Mouse (Mus musculus): ENCODE data around the gene Hoxd11. TPM values are rescaled to one million over a fixed set of nuclear protein-coding genes. Genes with fewer than 3 reads are reported as not detected.

Gene Hoxd11
- polyA plus RNA-seq, 1 experiment from 2014 or later: 2.1 TPM

DNA sequence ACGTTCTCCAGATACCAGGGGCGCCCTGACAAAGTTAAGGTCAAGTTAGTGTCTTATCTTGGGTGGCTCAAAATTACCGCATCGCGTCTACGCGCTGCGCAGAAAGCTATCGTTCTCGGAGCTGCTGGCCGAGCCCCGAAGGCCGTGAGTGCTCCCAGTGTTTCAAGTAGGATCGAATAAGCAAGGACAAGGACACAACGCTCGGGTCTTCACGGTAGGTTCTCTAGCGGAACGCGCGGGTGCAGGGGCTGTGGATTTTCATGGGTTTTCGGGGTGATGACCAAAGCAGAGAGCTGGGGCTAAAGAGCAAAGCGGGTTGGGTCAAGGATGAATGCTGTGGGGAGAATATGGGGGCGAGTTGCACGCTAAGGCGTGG, 227 bp downstream of the Hoxd11 start:
- Histone ChIP-seq H3K4me1 (peaks cover 38% of the 10 kb centered on the region), H3K4me3 (peak overlapping the region; percentile 38; the same call in 1 of the 2 replicates), H3K36me3 (no peaks in the 10 kb centered on the region), H3K9me3 (no peaks in the 10 kb centered on the region), H3K27ac (no peak overlapping the region), H3K27me3 (ENCODE audit: insufficient read depth, poor library complexity, severe bottlenecking) (peaks cover 100% of the 10 kb centered on the region)
- no peak for DNase-seq (ENCODE audit: low spot score)
- under 1% methylated on average over 26 of the region's 26 CpGs for WGBS

DNA sequence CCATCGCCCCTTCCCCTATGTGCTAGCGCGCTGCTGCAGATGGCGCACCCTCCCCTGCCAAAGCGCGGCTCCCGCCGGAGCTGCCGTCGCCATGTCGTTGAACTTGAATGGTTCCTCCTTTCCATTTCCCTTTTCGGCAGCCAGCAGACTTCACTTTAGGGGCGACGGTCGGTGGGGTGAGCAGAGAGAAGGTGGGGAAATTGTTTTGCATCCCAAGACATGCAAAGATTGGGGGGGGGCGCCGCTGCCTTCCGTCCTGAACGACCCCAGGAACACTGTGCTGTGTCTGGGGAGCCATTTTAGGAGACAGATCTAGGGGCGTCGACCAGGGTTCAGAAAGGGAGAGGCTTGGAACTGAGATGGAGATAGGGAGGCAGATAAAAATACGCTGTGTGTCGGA, 623 bp downstream of the Hoxd11 start:
- under 1% methylated on average over 23 of the region's 23 CpGs for WGBS
- Histone ChIP-seq H3K27ac (no peak overlapping the region), H3K36me3 (no peaks in the 10 kb centered on the region), H3K27me3 (ENCODE audit: insufficient read depth, poor library complexity, severe bottlenecking) (peaks cover 100% of the 10 kb centered on the region), H3K4me1 (peaks cover 35% of the 10 kb centered on the region), H3K9me3 (no peaks in the 10 kb centered on the region), H3K4me3 (peak overlapping the region; percentile 38; the same call in 1 of the 2 replicates)
- no peak for DNase-seq (ENCODE audit: low spot score)

DNA sequence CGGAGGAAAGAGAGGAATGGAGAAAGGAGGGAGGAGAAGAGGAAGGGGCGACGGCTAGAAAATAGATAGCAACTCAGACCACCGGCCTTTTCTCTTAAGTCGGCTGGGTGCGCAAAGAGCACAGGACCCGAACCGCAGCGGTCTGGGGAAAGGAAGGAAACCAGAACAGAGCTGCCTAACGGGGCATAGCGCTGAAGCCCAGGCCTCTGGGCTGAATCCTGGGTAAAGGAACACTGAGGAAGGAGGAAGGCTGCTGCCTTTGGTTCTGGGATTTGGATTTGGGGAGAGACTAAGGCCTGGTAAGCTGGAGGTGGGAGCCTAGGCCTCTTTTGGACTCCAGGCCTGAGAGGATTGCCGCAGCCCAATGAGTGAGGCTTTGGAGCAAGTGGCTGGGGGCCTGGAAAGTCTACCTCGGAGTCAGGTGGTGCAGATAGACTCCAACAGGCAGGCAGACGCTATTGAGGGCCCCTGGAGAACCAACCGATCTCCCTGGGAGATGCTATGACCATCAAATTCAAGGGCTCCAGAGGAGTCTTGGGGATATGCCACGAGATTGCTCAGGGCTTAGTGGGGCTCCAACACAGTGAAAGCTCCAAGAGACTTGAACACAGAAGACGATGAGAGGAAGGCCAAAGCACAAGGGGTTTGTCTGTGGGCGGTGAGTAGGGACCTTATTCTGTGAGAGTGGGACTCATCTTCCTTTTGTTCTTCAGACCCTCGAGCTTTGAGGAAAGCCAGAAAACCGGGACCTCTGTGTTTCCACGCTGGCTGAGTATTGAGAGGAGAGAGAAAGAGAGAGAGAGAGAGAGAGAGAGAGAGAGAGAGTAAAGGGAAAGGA, 1.4 kb downstream of the Hoxd11 start:
- H3K4me3 ChIP-seq: no peak overlapping the region
- H3K9me3 ChIP-seq: no peaks in the 10 kb centered on the region
- no peak overlapping the region for H3K27ac ChIP-seq
- H3K27me3 ChIP-seq (ENCODE audit: insufficient read depth, poor library complexity, severe bottlenecking): peaks cover 100% of the 10 kb centered on the region
- no peak for DNase-seq (ENCODE audit: low spot score)
- H3K4me1 ChIP-seq: peaks cover 28% of the 10 kb centered on the region
- no peaks in the 10 kb centered on the region for H3K36me3 ChIP-seq
- 1% methylated on average over 21 of the region's 21 CpGs for WGBS

DNA sequence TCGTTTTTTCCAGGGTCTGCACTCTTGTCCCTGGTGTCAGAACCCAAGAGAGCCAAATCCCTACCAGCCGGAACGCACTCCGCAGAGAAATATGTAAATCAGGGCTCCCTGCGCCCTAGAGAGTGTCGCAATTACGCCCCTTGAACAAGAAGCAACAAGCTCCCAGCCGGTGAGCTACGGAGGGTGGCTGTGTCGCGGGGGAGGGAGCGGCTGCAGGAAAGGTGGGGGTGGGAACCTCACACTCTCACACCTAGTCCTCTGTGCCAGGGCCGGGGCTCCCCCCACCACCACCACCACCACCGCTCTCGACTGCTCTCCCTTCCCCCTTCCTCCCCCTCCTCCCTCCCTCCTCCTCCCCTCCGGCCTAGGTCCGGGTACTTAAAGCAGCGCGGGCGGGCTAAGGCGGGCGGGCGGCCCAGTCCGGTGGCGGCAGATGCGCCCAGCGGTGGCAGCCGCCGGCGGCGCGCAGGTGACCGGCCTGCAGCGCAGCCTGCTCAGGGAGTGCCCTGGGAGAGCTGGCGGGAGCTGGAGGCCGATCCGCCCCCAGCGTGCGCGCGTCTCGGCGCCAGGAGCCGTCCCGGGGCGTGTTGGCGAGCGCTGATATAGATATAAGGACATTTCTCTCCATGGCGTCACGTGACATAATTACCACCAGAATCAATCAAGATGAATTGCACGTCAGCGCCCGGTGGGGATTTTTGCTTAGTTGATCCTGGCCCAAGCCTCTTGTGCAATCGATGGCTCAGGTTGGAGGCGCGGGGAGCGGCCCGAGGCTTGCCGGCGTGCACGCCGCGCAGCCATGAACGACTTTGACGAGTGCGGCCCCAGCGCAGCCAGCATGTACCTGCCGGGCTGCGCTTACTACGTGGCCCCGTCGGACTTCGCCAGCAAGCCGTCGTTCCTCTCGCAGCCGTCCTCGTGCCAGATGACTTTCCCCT, 2.5 kb downstream of the Hoxd11 start:
- Histone ChIP-seq H3K9me3 (no peaks in the 10 kb centered on the region), H3K27me3 (ENCODE audit: insufficient read depth, poor library complexity, severe bottlenecking) (peaks cover 100% of the 10 kb centered on the region), H3K36me3 (no peaks in the 10 kb centered on the region), H3K27ac (no peak overlapping the region), H3K4me3 (peak overlapping the region; percentile 45), H3K4me1 (peaks cover 27% of the 10 kb centered on the region)
- no peak for DNase-seq (ENCODE audit: low spot score)
- under 1% methylated on average over 77 of the region's 78 CpGs for WGBS

DNA sequence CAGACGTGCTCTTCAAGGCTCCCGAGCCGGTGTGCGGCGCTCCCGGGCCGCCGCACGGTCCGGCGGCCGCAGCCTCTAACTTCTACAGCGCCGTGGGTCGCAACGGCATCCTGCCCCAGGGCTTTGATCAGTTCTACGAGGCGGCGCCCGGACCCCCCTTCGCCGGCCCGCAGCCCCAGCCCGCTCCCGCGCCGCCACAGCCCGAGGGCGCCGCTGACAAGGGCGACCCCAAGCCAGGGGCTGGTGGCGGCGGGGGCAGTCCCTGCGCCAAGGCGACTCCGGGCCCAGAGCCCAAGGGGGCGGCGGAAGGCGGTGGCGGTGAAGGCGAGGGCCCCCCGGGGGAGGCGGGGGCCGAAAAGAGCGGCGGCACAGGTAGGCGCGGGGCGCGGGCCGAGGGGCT, 3.4 kb downstream of the Hoxd11 start:
- H3K9me3 ChIP-seq: no peaks in the 10 kb centered on the region
- WGBS: 1% methylated on average over 41 of the region's 51 CpGs
- no peak for DNase-seq (ENCODE audit: low spot score)
- peaks cover 100% of the 10 kb centered on the region for H3K27me3 ChIP-seq (ENCODE audit: insufficient read depth, poor library complexity, severe bottlenecking)
- no peak overlapping the region for H3K27ac ChIP-seq
- peak overlapping the region; percentile 45 for H3K4me3 ChIP-seq
- H3K4me1 ChIP-seq: peaks cover 32% of the 10 kb centered on the region
- no peaks in the 10 kb centered on the region for H3K36me3 ChIP-seq

DNA sequence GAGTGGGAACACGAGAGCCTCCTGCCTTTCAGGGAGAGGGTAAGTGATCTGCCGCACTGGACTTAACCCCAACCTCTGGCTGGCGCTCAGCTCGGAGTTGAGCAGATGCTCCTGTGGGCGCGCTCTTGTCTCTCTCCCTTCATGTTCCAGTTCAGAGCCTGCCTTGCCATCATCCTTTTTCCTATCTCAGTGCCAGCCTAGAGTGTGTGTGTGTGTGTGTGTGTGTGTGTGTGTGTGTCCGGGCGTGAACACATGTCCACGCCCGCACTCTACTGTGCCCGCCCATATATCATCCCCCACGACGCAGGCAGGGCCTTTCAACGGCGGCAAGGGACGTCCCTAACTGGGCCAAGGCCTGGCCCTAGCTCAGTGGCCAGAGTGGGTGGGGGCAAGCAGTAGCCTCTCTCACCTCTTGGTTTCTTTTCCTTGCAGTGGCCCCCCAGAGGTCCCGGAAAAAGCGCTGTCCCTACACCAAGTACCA, 4.2 kb downstream of the Hoxd11 start:
- Histone ChIP-seq H3K4me3 (0 out of 2 replicates have a peak overlapping the region, but pooled peaks have one; percentile 8), H3K4me1 (peaks cover 32% of the 10 kb centered on the region), H3K27me3 (ENCODE audit: insufficient read depth, poor library complexity, severe bottlenecking) (peaks cover 100% of the 10 kb centered on the region), H3K27ac (no peak overlapping the region), H3K9me3 (no peaks in the 10 kb centered on the region), H3K36me3 (no peaks in the 10 kb centered on the region)
- DNase-seq (ENCODE audit: low spot score): no peak
- WGBS: under 1% methylated on average over 18 of the region's 18 CpGs

DNA sequence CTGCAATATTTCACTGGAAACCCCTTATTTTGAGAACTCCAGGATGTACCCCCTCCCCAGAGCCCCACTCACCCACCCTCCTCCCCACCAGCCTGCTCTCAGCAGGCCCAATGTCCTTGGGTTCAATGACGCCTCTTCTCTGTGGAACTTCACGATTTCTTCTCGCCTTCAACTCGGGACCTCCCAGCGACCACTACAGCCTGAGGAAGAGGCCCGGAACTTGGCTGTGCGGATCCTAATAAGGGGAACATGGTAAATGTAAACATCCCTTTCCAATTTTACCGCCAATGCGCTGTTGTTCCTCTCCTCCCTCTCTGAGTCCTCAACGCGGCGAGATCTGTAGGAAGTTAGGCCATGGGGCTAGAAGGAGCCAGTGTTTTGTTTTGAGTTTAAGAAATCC, 4.7 kb downstream of the Hoxd11 start:
- H3K4me3 ChIP-seq: no peak overlapping the region
- WGBS: 1% methylated on average over 12 of the region's 12 CpGs
- H3K36me3 ChIP-seq: no peaks in the 10 kb centered on the region
- peaks cover 100% of the 10 kb centered on the region for H3K27me3 ChIP-seq (ENCODE audit: insufficient read depth, poor library complexity, severe bottlenecking)
- no peak for DNase-seq (ENCODE audit: low spot score)
- H3K9me3 ChIP-seq: no peaks in the 10 kb centered on the region
- peaks cover 32% of the 10 kb centered on the region for H3K4me1 ChIP-seq
- no peak overlapping the region for H3K27ac ChIP-seq

DNA sequence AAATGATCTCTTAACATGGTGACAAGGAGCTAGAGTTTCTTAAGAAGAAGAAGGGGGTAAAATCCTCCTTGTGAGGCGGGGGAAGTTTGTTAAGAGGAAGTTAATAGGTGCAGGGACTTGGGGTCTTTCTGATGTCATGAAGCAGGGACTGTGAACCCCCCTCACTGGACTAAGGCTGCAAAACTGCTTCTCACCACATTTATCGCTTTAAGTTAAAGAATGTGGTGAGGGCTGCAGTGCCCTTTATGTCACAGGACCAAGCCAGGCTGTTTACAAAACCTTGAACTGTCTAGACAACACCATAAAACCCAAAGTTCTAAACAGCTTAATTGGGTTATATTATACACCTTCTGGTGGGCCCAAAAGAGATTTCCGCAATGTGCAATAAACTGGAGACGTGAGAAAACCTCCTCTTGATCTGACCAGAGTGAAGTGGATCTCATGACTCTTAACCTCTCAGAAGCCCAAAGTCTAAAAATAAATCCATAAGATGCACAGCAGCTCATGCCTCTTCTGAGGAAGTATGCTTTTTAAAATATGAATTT, 5.8 kb downstream of the Hoxd11 start:
- WGBS: 10% methylated on average over 4 of the region's 4 CpGs
- Histone ChIP-seq H3K27ac (no peak overlapping the region), H3K4me3 (no peak overlapping the region)

DNA sequence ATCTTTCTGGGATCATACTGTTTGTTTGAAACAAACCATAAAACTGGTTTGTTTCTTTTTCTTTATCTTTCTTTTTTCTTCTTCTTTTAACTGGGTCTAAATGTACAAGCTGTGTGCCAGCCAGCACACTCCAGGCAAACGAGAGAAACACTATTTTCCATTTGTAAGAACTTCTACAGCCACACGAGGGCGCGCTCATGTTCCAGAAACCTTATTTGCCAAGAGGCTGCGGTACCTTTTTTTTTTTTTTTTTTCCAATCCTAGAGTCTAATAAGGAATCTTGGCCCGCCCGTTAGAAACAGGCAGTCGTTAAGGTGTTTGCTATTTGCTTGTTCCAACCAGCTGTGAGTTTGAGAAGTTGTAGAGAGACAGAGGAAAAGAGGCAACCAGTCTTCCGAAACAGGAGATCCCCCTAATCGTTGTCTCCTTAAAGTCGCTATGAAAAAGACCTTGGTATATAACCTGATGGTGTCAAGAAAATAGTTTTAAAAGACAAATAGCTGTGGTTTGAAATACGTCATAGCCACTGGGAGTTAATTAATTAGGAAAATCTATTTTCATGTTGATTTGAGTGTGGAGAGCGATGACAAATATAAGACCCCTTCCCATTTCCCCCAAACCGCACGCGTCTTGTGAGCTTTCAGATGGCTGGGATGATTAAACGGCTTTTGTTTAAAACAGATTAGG, 7.1 kb downstream of the Hoxd11 start:
- Histone ChIP-seq H3K36me3 (no peaks in the 10 kb centered on the region), H3K4me1 (peaks cover 26% of the 10 kb centered on the region), H3K4me3 (no peak overlapping the region), H3K9me3 (no peaks in the 10 kb centered on the region), H3K27me3 (ENCODE audit: insufficient read depth, poor library complexity, severe bottlenecking) (peaks cover 98% of the 10 kb centered on the region), H3K27ac (no peak overlapping the region)
- 4% methylated on average over 17 of the region's 17 CpGs for WGBS
- DNase-seq (ENCODE audit: low spot score): peak; percentile 76

More for the DNA sequence above, 5.8 kb downstream of the Hoxd11 start:
- no peaks in the 10 kb centered on the region for H3K9me3 ChIP-seq
- DNase-seq (ENCODE audit: low spot score): peak; percentile 51
- peaks cover 25% of the 10 kb centered on the region for H3K4me1 ChIP-seq
- H3K36me3 ChIP-seq: no peaks in the 10 kb centered on the region
- H3K27me3 ChIP-seq (ENCODE audit: insufficient read depth, poor library complexity, severe bottlenecking): peaks cover 100% of the 10 kb centered on the region

DNA sequence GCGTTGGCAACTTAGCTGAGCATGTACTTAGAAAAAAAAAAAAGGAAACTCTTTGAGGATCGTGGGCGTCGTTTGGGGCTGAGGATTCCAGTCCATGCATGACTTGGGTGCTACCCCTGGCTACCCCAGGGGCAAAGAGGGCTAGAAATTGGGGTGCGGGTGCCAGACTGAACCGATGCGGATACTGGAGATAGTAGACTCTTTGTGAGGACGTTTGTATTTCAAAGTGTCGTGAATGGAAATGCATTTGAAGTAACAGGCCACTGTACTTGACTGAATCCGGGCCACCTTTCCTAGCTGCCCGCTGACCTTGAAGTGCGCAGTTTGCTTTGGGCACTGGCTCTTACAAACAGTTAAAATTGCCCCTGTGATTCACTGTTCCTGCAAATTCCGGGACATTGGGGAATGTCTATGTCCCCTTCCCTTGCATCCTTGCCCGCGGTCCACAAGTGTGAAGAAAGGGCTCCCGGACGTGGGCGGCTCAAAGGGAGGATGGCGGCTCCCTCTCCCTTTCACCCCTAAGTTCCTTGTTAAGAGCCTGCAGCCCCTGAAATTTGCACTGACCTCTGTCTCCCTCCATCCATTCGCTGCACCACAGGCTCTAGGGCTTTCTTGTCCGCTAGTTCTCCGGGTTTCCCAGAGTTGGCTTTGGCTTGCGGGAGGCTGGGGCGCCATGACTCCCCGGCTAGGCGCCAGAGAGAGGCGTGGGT, 7.8 kb downstream of the Hoxd11 start:
- Histone ChIP-seq H3K36me3 (no peaks in the 10 kb centered on the region), H3K4me1 (peaks cover 23% of the 10 kb centered on the region; the same call in 1 of the 2 replicates), H3K27me3 (ENCODE audit: insufficient read depth, poor library complexity, severe bottlenecking) (peaks cover 98% of the 10 kb centered on the region), H3K27ac (no peak overlapping the region), H3K9me3 (no peaks in the 10 kb centered on the region), H3K4me3 (0 out of 2 replicates have a peak overlapping the region, but pooled peaks have one; percentile 3)
- DNase-seq (ENCODE audit: low spot score): peak; percentile 71
- under 1% methylated on average over 27 of the region's 27 CpGs for WGBS

DNA sequence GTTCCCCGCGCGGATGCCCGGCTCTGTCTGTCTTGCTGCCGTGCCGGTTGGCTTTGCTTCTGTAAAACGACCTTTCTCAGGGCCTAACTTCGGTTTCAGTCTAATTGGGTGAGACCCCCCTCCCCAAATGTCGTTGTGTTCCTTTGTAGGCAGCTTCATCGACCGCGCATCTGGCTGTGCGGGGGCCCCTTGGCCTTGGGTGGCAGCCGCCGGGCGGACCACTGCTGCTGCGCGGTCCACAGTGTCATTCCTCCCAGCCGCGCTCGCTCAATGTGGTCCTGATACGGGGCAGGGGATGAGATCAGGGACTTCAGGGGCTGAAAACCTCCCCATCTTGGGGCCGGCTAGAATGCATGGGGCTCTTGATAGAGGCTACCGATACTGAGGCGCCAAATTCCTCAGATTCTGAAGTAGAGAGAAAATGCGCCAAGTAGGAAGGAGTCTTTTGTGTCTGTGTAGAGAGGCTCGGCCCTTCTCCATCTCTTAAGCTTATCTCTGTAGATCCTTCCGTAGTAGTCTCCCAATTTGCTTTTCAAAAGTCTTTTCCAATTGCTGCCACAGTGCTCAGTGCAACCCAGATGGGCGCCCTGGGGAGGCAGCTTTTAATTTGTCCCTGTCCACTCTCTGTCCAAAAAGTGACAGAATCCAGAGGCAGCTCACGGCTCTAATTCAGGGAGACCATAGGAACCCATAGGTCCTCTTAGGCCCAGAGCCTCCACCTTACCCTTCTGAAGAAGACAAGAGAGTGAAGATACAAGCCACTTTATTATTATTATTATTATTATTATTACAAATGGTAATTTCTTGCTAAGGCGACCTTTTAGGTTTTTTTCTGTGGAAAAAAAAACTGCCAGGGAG, 8.6 kb downstream of the Hoxd11 start:
- no peak for DNase-seq (ENCODE audit: low spot score)
- H3K27ac ChIP-seq: no peak overlapping the region; the same call in 1 of the 2 replicates
- peaks cover 98% of the 10 kb centered on the region for H3K27me3 ChIP-seq (ENCODE audit: insufficient read depth, poor library complexity, severe bottlenecking)
- WGBS: under 1% methylated on average over 31 of the region's 31 CpGs
- H3K4me3 ChIP-seq: 0 out of 2 replicates have a peak overlapping the region, but pooled peaks have one; percentile 3
- peaks cover 16% of the 10 kb centered on the region; the same call in 1 of the 2 replicates for H3K4me1 ChIP-seq
- no peaks in the 10 kb centered on the region for H3K9me3 ChIP-seq
- H3K36me3 ChIP-seq: no peaks in the 10 kb centered on the region
